Mouse (Mus musculus) forebrain, embryonic 16.5 days (tissue): ENCODE results near the gene Lhfpl2. TPM values are rescaled to one million over a fixed set of nuclear protein-coding genes. Genes with fewer than 3 reads are reported as not detected.
A peak's percentile ranks its signal among the peaks of the same experiment; 100 is the strongest.

Experiments
- ATAC-seq: fragments of 200-750 bp; cut with Nextera tagmentation; 2 replicates; pipeline ENCODE4 v1.8.0; 2017; ENCODE audit warnings: mild to moderate bottlenecking, moderate library complexity
- H3K27ac ChIP-seq: fragments of 300-500 bp; sonication (generic); 2 replicates; pipeline ENCODE4 v1.5.1; 2014; ENCODE audit warnings: low read length, control low read depth
- H3K27me3 ChIP-seq: fragments of 300-500 bp; sonication (generic); replicated peaks from 2 replicates; pipeline ENCODE4 v1.6.1; 2014; ENCODE audit warnings: low read length; ENCODE audit not compliant: control insufficient read depth, insufficient read depth
- H3K36me3 ChIP-seq: fragments of 300-500 bp; sonication (generic); 2 replicates; pipeline ENCODE4 v1.6.1; 2014; ENCODE audit not compliant: control insufficient read depth, insufficient read depth
- H3K4me1 ChIP-seq: fragments of 300-500 bp; sonication (generic); replicated peaks from 2 replicates; pipeline ENCODE4 v1.6.1; 2014; ENCODE audit warnings: low read length; ENCODE audit not compliant: control insufficient read depth, insufficient read depth
- H3K4me2 ChIP-seq: fragments of 300-500 bp; sonication (generic); 2 replicates; pipeline ENCODE4 v1.6.1; 2014; ENCODE audit warnings: mild to moderate bottlenecking, low read length, control low read depth
- H3K4me3 ChIP-seq: fragments of 300-500 bp; sonication (generic); replicated peaks from 2 replicates; pipeline ENCODE4 v1.5.1; 2014; ENCODE audit warnings: mild to moderate bottlenecking, low read length, control low read depth
- H3K9ac ChIP-seq: fragments of 300-500 bp; sonication (generic); replicated peaks from 2 replicates; pipeline ENCODE4 v1.6.1; 2014; ENCODE audit warnings: low read depth, low read length, control low read depth
- H3K9me3 ChIP-seq: fragments of 300-500 bp; sonication (generic); 2 replicates; pipeline ENCODE4 v1.6.1; 2016; ENCODE audit warnings: low read length; ENCODE audit not compliant: control insufficient read depth
- WGBS: fragments of 180-500 bp; shearing (Covaris S2); extraction: QIAGEN DNeasy Blood & Tissue Kit; methylation state at CpG from one replicate; pipeline ENCODE4 v1.1.7; 2014; 5-methylcytosine and 5-hydroxymethylcytosine counted together
- polyA plus RNA-seq: library from polyadenylated mRNA; unstranded; fragments of >200 nt; fragmentation: Nextera tagmentation; extraction: Ambion mirVana; gene quantifications from 2 replicates; pipeline ENCODE4 v1.2.1, GENCODE M21; 2015

Lhfpl2 gene
- polyA plus RNA-seq, 1 experiment from 2014 or later = 15.0 TPM

DNA sequence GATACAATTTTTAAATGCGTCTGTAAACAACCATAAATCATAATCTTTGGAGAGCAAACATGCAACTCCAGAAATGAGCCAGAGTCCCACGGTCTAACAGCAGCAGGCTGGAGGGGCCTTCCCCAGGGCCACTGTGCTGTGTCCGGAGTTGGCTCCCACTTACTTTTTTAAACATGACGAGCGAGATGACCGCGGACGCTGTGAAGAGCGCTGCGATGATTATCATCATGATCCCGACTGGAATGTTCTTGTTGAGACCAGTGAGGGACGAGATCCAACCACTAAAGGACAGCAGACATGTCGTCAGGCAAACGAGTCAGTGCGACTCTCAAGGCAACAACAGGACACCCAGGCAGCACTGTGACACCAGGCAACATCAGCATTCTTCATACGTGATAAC lies 150.4 kb downstream of the Lhfpl2 start:
- ATAC-seq = no peak
- Histone ChIP-seq H3K4me2 (no peak overlapping the region), H3K36me3 (peaks cover 11% of the 10 kb centered on the region; the same call in 1 of the 2 replicates), H3K27ac (no peak overlapping the region), H3K4me1 (peaks cover 9% of the 10 kb centered on the region), H3K9me3 (peaks cover 8% of the 10 kb centered on the region), H3K9ac (no peak overlapping the region), H3K27me3 (no peaks in the 10 kb centered on the region), H3K4me3 (no peak overlapping the region)
- WGBS = 95% methylated on average over 16 of the region's 16 CpGs

GRCm38 (mm10) chr13:94208892-94209291 lies 151.3 kb downstream of the Lhfpl2 start:
- no peak overlapping the region for H3K27ac ChIP-seq
- no peak overlapping the region for H3K9ac ChIP-seq
- H3K4me2 ChIP-seq = no peak overlapping the region
- H3K36me3 ChIP-seq = peaks cover 9% of the 10 kb centered on the region; the same call in 1 of the 2 replicates
- no peaks in the 10 kb centered on the region for H3K27me3 ChIP-seq
- H3K4me1 ChIP-seq = peaks cover 9% of the 10 kb centered on the region
- no peak for ATAC-seq
- H3K4me3 ChIP-seq = no peak overlapping the region
- H3K9me3 ChIP-seq = peaks cover 8% of the 10 kb centered on the region

GRCm38 (mm10) chr13:94211236-94212119 lies 153.9 kb downstream of the Lhfpl2 start:
- peaks cover 9% of the 10 kb centered on the region for H3K4me1 ChIP-seq
- ATAC-seq = peak; percentile 84
- H3K36me3 ChIP-seq = peaks cover 9% of the 10 kb centered on the region; the same call in 1 of the 2 replicates
- peaks cover 8% of the 10 kb centered on the region for H3K9me3 ChIP-seq
- H3K4me3 ChIP-seq = no peak overlapping the region
- peak overlapping the region; percentile 34; the same call in 1 of the 2 replicates for H3K27ac ChIP-seq
- no peak overlapping the region for H3K4me2 ChIP-seq
- WGBS = 12% methylated on average over 6 of the region's 6 CpGs
- H3K27me3 ChIP-seq = no peaks in the 10 kb centered on the region
- H3K9ac ChIP-seq = no peak overlapping the region

DNA sequence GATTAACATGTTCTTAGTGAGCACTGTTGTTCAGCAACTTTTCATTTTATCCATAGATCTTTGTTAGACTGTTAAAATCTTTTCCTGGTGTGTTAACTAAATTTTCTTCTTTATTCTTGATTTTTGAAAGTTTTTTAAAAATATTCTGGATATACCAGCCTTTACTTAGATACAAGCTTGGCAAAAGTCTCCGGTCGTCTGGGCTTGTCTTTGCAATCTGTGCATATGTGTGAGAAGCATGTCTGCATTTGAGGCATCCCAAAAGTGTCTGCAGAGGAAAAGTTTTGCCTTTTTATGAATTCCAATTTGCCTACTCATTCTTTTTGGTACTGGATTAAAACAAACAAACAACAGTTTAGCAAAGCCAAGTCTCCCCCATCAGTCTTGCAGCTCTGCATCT lies 154.6 kb downstream of the Lhfpl2 start:
- Histone ChIP-seq H3K9me3 (peaks cover 8% of the 10 kb centered on the region), H3K4me3 (no peak overlapping the region), H3K36me3 (peaks cover 9% of the 10 kb centered on the region; the same call in 1 of the 2 replicates), H3K27me3 (no peaks in the 10 kb centered on the region), H3K4me1 (peaks cover 9% of the 10 kb centered on the region), H3K4me2 (no peak overlapping the region), H3K27ac (no peak overlapping the region), H3K9ac (no peak overlapping the region)
- WGBS = 60% methylated on average over 2 of the region's 2 CpGs
- ATAC-seq = no peak

GRCm38 (mm10) chr13:94212716-94213115 lies 155.1 kb downstream of the Lhfpl2 start:
- Histone ChIP-seq H3K9ac (no peak overlapping the region), H3K27me3 (no peaks in the 10 kb centered on the region), H3K4me2 (no peak overlapping the region), H3K36me3 (peaks cover 9% of the 10 kb centered on the region; the same call in 1 of the 2 replicates), H3K4me3 (no peak overlapping the region), H3K27ac (no peak overlapping the region), H3K4me1 (peaks cover 9% of the 10 kb centered on the region), H3K9me3 (peaks cover 8% of the 10 kb centered on the region)
- no peak for ATAC-seq
- 87% methylated on average over 2 of the region's 2 CpGs for WGBS

- 0 out of 2 replicates have a peak, but pooled peaks have one; percentile 33 for ATAC-seq
- H3K27ac ChIP-seq = peak overlapping the region; percentile 15; the same call in 1 of the 2 replicates
- H3K36me3 ChIP-seq = peaks cover 4% of the 10 kb centered on the region; the same call in 1 of the 2 replicates
These were observed 166.0 kb downstream of the Lhfpl2 start for GRCm38 (mm10) chr13:94223609-94224008.

GRCm38 (mm10) chr13:94224717-94225705 lies 167.4 kb downstream of the Lhfpl2 start:
- H3K36me3 ChIP-seq = peaks cover 4% of the 10 kb centered on the region; the same call in 1 of the 2 replicates
- no peak overlapping the region for H3K4me2 ChIP-seq
- H3K9me3 ChIP-seq = no peaks in the 10 kb centered on the region
- no peak overlapping the region for H3K9ac ChIP-seq
- 95% methylated on average over 38 of the region's 38 CpGs for WGBS
- peaks cover 2% of the 10 kb centered on the region; the same call in 1 of the 2 replicates for H3K4me1 ChIP-seq
- peak; percentile 52 for ATAC-seq
- H3K27me3 ChIP-seq = no peaks in the 10 kb centered on the region
- H3K4me3 ChIP-seq = no peak overlapping the region
- H3K27ac ChIP-seq = no peak overlapping the region

More at GRCm38 (mm10) chr13:94223609-94224008, 166.0 kb downstream of the Lhfpl2 start:
- Histone ChIP-seq H3K27me3 (no peaks in the 10 kb centered on the region), H3K9me3 (no peaks in the 10 kb centered on the region), H3K9ac (no peak overlapping the region), H3K4me1 (peaks cover 2% of the 10 kb centered on the region; the same call in 1 of the 2 replicates), H3K4me3 (no peak overlapping the region), H3K4me2 (no peak overlapping the region)
- 80% methylated on average over 14 of the region's 14 CpGs for WGBS

DNA sequence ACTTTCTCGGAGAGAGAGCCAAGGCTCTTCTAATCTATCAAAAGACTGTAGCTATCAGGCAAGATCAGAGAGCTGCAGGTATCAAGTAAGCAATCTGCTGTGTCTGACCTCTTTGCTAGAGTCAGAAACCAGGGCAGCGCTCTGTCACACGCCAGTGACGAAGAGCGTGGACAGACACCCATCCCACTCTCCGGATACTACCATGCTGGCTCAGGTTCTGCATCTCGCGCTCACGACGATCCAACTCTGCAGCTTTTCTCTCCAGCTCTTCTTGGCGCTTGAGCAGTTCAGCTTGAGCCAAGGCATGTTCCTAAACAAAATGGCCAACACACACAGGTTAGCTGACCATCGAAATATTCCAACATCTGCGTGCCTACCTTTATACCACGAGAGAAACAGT lies 174.3 kb downstream of the Lhfpl2 start:
- Histone ChIP-seq H3K27ac (no peak overlapping the region), H3K4me3 (no peak overlapping the region), H3K4me2 (no peak overlapping the region), H3K4me1 (no peaks in the 10 kb centered on the region), H3K9me3 (no peaks in the 10 kb centered on the region), H3K27me3 (no peaks in the 10 kb centered on the region), H3K9ac (no peak overlapping the region), H3K36me3 (peaks cover 4% of the 10 kb centered on the region; the same call in 1 of the 2 replicates)
- WGBS = 94% methylated on average over 14 of the region's 14 CpGs
- ATAC-seq = no peak

- H3K9me3 ChIP-seq = no peaks in the 10 kb centered on the region
- no peak overlapping the region for H3K9ac ChIP-seq
- no peak overlapping the region for H3K4me3 ChIP-seq
- H3K27ac ChIP-seq = no peak overlapping the region
- no peaks in the 10 kb centered on the region for H3K4me1 ChIP-seq
- H3K27me3 ChIP-seq = no peaks in the 10 kb centered on the region
- no peak overlapping the region for H3K4me2 ChIP-seq
- no peak for ATAC-seq
- no peaks in the 10 kb centered on the region for H3K36me3 ChIP-seq
- WGBS = 57% methylated on average over 4 of the region's 4 CpGs
These were observed 181.9 kb downstream of the Lhfpl2 start for GRCm38 (mm10) chr13:94239488-94239887.
